Mouse (Mus musculus) kidney, postnatal 0 days (tissue): ENCODE measurements around the gene Lamc1. TPM values are rescaled to one million over a fixed set of nuclear protein-coding genes. Genes with fewer than 3 reads are reported as not detected.

ENCODE experiments used
- ATAC-seq: fragments of 200-750 bp; cut with Nextera tagmentation; replicated peaks from 2 replicates; pipeline ENCODE4 v1.8.0; 2017; ENCODE audit warnings: low read depth, moderate number of reproducible peaks, moderate TSS enrichment, moderate library complexity; ENCODE audit not compliant: low FRiP score
- DNase-seq: peaks from one replicate; pipeline ENCODE4 v3.0.0-alpha.2; 2016; ENCODE audit warnings: low spot score
- H3K27ac ChIP-seq: fragments of 300-500 bp; sonication (generic); 2 replicates; pipeline ENCODE4 v1.5.1; 2014; ENCODE audit warnings: mild to moderate bottlenecking
- H3K27me3 ChIP-seq: fragments of 300-500 bp; sonication (generic); 2 replicates; pipeline ENCODE4 v1.6.1; 2014; ENCODE audit warnings: low read length, mixed read lengths; ENCODE audit not compliant: insufficient read depth
- H3K36me3 ChIP-seq: fragments of 300-500 bp; sonication (generic); 2 replicates; pipeline ENCODE4 v1.6.1; 2014; ENCODE audit warnings: low read length, mixed read lengths; ENCODE audit not compliant: insufficient read depth
- H3K4me1 ChIP-seq: fragments of 300-500 bp; sonication (generic); replicated peaks from 2 replicates; pipeline ENCODE4 v1.6.1; 2014; ENCODE audit warnings: antibody characterized with exemption, low read length, mixed read lengths; ENCODE audit not compliant: insufficient read depth
- H3K4me2 ChIP-seq: fragments of 300-500 bp; sonication (generic); 2 replicates; pipeline ENCODE4 v1.6.1; 2014; ENCODE audit warnings: mild to moderate bottlenecking, low read length, moderate library complexity, mixed read lengths
- H3K4me3 ChIP-seq: fragments of 300-500 bp; sonication (generic); replicated peaks from 2 replicates; pipeline ENCODE4 v1.5.1; 2014; ENCODE audit warnings: low read depth, low read length
- H3K9ac ChIP-seq: fragments of 300-500 bp; sonication (generic); 2 replicates; pipeline ENCODE4 v1.6.1; 2014; ENCODE audit warnings: low read depth, low read length
- H3K9me3 ChIP-seq: fragments of 300-500 bp; sonication (generic); replicated peaks from 2 replicates; pipeline ENCODE4 v1.6.1; 2016; ENCODE audit warnings: low read length, inconsistent platforms, mixed read lengths
- CTCF ChIP-seq: IDR thresholded peaks from 2 replicates; pipeline ENCODE4 v1.5.1; 2016; ENCODE audit warnings: antibody characterized with exemption, low read depth, mild to moderate bottlenecking, moderate library complexity
- WGBS: fragments of 180-500 bp; shearing (Covaris S2); extraction: QIAGEN DNeasy Blood & Tissue Kit; methylation state at CpG from one replicate; pipeline ENCODE4 v1.1.7; 2014; 5-methylcytosine and 5-hydroxymethylcytosine counted together
- polyA plus RNA-seq: library from polyadenylated mRNA; unstranded; fragments of >200 nt; fragmentation: Nextera tagmentation; extraction: Ambion mirVana; gene quantifications from 2 replicates; pipeline ENCODE4 v1.2.1, GENCODE M21; 2015

Lamc1 gene
- polyA plus RNA-seq, 1 experiment from 2014 or later = 106 TPM

- no peak for ATAC-seq
- DNase-seq = peak; percentile 69
Measured at GRCm38 (mm10) chr1:153235576-153235975, 97.0 kb downstream of the Lamc1 start.

DNA sequence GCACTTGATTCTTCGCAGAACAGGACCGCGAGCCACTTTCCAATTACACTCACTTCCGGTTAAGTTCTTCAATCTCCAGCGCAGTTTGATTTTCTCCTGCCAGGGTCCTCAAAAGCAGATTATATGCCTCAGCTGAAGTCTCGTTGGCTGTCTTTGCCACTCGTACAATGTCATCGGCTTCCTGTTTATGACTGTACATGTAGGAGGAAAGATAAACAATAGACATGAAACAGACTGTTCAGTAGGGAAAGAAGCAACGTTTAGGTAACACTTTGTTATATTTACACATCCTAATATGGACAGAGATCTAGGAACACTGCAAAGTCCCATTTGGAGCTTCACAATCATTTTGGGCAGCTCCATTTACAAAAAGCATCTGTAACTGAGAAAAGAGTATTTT, 100.9 kb downstream of the Lamc1 start:
- Histone ChIP-seq H3K9me3 (no peaks in the 10 kb centered on the region), H3K4me1 (no peaks in the 10 kb centered on the region), H3K4me2 (no peak overlapping the region), H3K36me3 (peaks cover 68% of the 10 kb centered on the region), H3K27ac (no peak overlapping the region), H3K4me3 (no peak overlapping the region), H3K27me3 (no peaks in the 10 kb centered on the region), H3K9ac (no peak overlapping the region)
- ATAC-seq (no peak), DNase-seq (no peak)
- 76% methylated on average over 9 of the region's 9 CpGs for WGBS
- no peak for TF ChIP-seq CTCF

More at GRCm38 (mm10) chr1:153235576-153235975, 97.0 kb downstream of the Lamc1 start:
- H3K9ac ChIP-seq = no peak overlapping the region
- peaks cover 64% of the 10 kb centered on the region for H3K36me3 ChIP-seq
- no peaks in the 10 kb centered on the region for H3K27me3 ChIP-seq
- 48% methylated on average over 4 of the region's 4 CpGs for WGBS
- H3K9me3 ChIP-seq = no peaks in the 10 kb centered on the region
- TF ChIP-seq CTCF = no peak
- no peak overlapping the region for H3K27ac ChIP-seq
- no peaks in the 10 kb centered on the region for H3K4me1 ChIP-seq
- no peak overlapping the region for H3K4me2 ChIP-seq
- H3K4me3 ChIP-seq = no peak overlapping the region

- H3K4me3 ChIP-seq = no peak overlapping the region
- 49% methylated on average over 4 of the region's 4 CpGs for WGBS
- ATAC-seq (no peak), DNase-seq (no peak)
- H3K4me1 ChIP-seq = no peaks in the 10 kb centered on the region
- peaks cover 76% of the 10 kb centered on the region for H3K36me3 ChIP-seq
- no peak overlapping the region for H3K27ac ChIP-seq
- no peak overlapping the region for H3K4me2 ChIP-seq
- no peak for TF ChIP-seq CTCF
- no peaks in the 10 kb centered on the region for H3K9me3 ChIP-seq
- no peak overlapping the region for H3K9ac ChIP-seq
- no peaks in the 10 kb centered on the region for H3K27me3 ChIP-seq
Measured at GRCm38 (mm10) chr1:153227916-153228315, 104.7 kb downstream of the Lamc1 start.

DNA sequence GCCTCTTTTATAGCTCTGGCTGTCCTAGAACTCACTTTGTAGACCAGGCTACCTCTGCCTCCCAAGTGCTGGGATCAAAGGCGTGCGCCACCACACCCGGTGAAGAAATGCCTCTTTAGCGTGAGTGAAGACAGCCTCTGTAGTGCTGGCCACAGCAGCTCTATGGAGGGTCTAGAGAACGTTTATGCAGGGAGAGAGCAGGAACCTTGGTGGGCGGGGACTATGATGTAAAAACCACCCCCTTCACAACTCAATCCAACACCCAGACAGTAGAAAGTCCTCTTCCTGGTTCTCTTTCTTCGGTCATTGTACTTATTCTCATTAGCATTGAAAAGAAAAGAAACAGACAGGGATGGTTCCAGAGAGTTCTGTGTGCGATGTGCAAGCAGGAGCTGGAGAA, 105.5 kb downstream of the Lamc1 start:
- Histone ChIP-seq H3K27me3 (no peaks in the 10 kb centered on the region), H3K36me3 (peaks cover 70% of the 10 kb centered on the region), H3K4me2 (no peak overlapping the region), H3K4me1 (no peaks in the 10 kb centered on the region), H3K9me3 (no peaks in the 10 kb centered on the region), H3K9ac (no peak overlapping the region), H3K27ac (no peak overlapping the region), H3K4me3 (no peak overlapping the region)
- ATAC-seq (no peak), DNase-seq (no peak)
- WGBS = 83% methylated on average over 8 of the region's 8 CpGs
- no peak for TF ChIP-seq CTCF

GRCm38 (mm10) chr1:153225786-153226725, 106.5 kb downstream of the Lamc1 start:
- no peaks in the 10 kb centered on the region for H3K27me3 ChIP-seq
- no peak for ATAC-seq
- peaks cover 70% of the 10 kb centered on the region for H3K36me3 ChIP-seq
- DNase-seq = no peak
- H3K4me2 ChIP-seq = no peak overlapping the region
- no peak overlapping the region for H3K27ac ChIP-seq
- H3K9ac ChIP-seq = no peak overlapping the region
- no peaks in the 10 kb centered on the region for H3K4me1 ChIP-seq
- WGBS = 88% methylated on average over 21 of the region's 21 CpGs
- H3K4me3 ChIP-seq = no peak overlapping the region
- no peaks in the 10 kb centered on the region for H3K9me3 ChIP-seq
- TF ChIP-seq CTCF = no peak

DNA sequence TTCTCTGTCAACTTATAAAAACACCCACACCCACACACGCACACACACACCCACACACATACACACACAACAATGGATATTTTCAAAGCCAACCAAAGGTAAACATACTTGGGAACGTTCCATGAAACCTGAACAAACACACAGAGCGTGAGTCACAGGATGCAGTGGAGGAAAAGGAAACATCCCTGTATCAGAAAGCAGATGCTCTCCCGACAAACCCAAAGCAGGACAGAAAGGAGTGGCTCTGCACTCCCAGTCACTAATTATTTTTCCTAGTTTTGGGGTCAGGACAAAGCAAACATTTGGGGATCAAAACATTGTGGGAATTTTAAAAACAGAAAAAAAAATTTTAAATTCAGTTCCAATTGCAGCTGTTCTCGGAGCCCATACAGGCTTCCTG, 108.3 kb downstream of the Lamc1 start:
- Histone ChIP-seq H3K27me3 (no peaks in the 10 kb centered on the region), H3K4me1 (no peaks in the 10 kb centered on the region), H3K4me2 (no peak overlapping the region), H3K36me3 (peaks cover 75% of the 10 kb centered on the region), H3K9ac (no peak overlapping the region), H3K9me3 (no peaks in the 10 kb centered on the region), H3K4me3 (no peak overlapping the region), H3K27ac (no peak overlapping the region)
- ATAC-seq (no peak), DNase-seq (peak; percentile 29)
- 56% methylated on average over 5 of the region's 5 CpGs for WGBS
- no peak for TF ChIP-seq CTCF
